Mouse (Mus musculus) gastrocnemius, postnatal 14 days (tissue): ENCODE results near the gene Sostdc1. TPM values are rescaled to one million over a fixed set of nuclear protein-coding genes. Genes with fewer than 3 reads are reported as not detected.

ENCODE experiments used
- DNase-seq: peaks from one replicate; pipeline ENCODE4 v3.0.0; 2021; ENCODE audit warnings: mixed read lengths
- intact Hi-C: fragments of 180-260 bp; cut with DNase I; formaldehyde crosslinking; loops from one replicate; pipeline ENCODE4 v1.15.1; 2025; ENCODE audit warnings: low total_unique reads
- total RNA-seq, 2 experiments: library from RNA; stranded (reverse); gene quantifications; 2 replicates each; pipeline ENCODE4 v1.2.3; 2021

The Sostdc1 gene
- total RNA-seq, 2 experiments from 2014 or later = 0.49 to 3.1 TPM

DNA sequence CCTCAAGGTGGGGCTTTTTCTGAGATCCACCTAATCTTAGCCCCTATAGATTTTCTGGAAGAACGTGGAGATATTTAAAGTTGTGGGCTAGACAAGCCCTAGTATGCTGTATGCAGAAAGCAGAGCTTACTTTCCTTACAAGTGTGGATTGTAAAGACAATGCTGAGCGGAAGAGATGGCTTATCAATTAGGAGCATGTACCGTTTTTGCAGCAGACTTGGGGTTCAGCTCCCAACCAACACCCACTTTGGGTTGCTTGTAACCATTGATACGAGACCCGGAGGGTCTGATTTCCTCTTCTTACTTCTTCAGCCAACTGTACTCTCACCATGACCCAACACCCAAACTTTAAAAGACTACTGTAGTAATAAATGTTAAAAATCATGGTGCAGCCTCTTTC, 46.8 kb downstream of the Sostdc1 start:
- no peak for DNase-seq
- intact Hi-C loops = no loop called here

DNA sequence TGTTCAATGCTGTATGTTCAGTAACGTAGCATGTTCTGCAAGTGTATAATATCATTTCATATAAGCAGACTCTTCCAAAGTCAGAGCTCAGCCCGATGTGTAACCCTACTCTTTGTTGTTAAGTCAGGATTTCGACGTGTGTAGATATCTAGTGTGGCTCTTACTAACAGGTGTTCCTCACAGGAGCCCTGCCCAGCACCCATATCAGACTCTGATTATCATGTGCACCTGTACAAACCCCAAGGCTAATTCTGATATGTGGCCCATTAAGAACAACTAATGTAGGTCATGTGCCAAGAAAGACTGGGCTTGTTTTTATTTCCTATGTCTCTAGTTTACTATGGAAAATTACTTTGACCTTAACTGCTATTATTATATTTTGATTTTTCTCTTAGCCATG, 50.1 kb downstream of the Sostdc1 start:
- DNase-seq = no peak
- intact Hi-C loops = no loop called here

Other genes starting within 250 kb of the Sostdc1 start
- 10 to 100 TPM; 10.0 to 11.0 TPM for gene Ankmy2, start 157.0 kb upstream of the Sostdc1 start, total RNA-seq
- 100 to 1,000 TPM; 118 to 136 TPM for gene Bzw2, start 156.1 kb upstream of the Sostdc1 start, total RNA-seq
- gene Lrrc72, start 60.7 kb upstream of the Sostdc1 start, total RNA-seq = not detected
- gene Ispd, start 67.3 kb downstream of the Sostdc1 start, total RNA-seq = 1 to 10 TPM; 6.1 to 6.5 TPM
- gene D630036H23Rik, start 68.0 kb downstream of the Sostdc1 start, total RNA-seq = 1 to 10 TPM; 1.3 to 1.6 TPM